Mouse (Mus musculus) MEL (cell line): ENCODE measurements around the gene Eif2b5.

ENCODE experiments used
- CTCF ChIP-seq, 3 experiments: IDR thresholded peaks in 2 of 3; conservative IDR thresholded peaks in 1 of 3; 2 replicates each; pipeline ENCODE4 v1.5.1; 2011 to 2012; ENCODE audit warnings: low read length in 3 of 3, low read depth in 2 of 3, mild to moderate bottlenecking in 2 of 3, improper control_type of control experiment in 1 of 3, inconsistent platforms in 1 of 3, mixed read lengths in 1 of 3, moderate library complexity in 1 of 3; ENCODE audit not compliant: control insufficient read depth in 1 of 3, insufficient read depth in 1 of 3, poor library complexity in 1 of 3, severe bottlenecking in 1 of 3
- POLR2AphosphoS2 ChIP-seq: IDR thresholded peaks from 2 replicates; pipeline ENCODE4 v1.6.1; 2011; ENCODE audit warnings: low read length, improper control_type of control experiment
- POLR2AphosphoS5 ChIP-seq: IDR thresholded peaks from 2 replicates; pipeline ENCODE4 v1.6.1; 2012; ENCODE audit warnings: low read depth, borderline replicate concordance, mild to moderate bottlenecking, inconsistent platforms, low read length, moderate library complexity, mixed read lengths
- SIN3A ChIP-seq: IDR thresholded peaks from 2 replicates; pipeline ENCODE4 v1.6.1; 2012; ENCODE audit warnings: low read length, improper control_type of control experiment, inconsistent platforms
- ZC3H11A ChIP-seq: IDR thresholded peaks from 2 replicates; pipeline ENCODE4 v1.6.1; 2012; ENCODE audit warnings: low read depth, mild to moderate bottlenecking, inconsistent platforms, low read length, improper control_type of control experiment
- ZMIZ1 ChIP-seq: IDR thresholded peaks from 2 replicates; pipeline ENCODE4 v1.6.1; 2012; ENCODE audit warnings: low read depth, mild to moderate bottlenecking, inconsistent platforms, low read length, improper control_type of control experiment, moderate library complexity

DNA sequence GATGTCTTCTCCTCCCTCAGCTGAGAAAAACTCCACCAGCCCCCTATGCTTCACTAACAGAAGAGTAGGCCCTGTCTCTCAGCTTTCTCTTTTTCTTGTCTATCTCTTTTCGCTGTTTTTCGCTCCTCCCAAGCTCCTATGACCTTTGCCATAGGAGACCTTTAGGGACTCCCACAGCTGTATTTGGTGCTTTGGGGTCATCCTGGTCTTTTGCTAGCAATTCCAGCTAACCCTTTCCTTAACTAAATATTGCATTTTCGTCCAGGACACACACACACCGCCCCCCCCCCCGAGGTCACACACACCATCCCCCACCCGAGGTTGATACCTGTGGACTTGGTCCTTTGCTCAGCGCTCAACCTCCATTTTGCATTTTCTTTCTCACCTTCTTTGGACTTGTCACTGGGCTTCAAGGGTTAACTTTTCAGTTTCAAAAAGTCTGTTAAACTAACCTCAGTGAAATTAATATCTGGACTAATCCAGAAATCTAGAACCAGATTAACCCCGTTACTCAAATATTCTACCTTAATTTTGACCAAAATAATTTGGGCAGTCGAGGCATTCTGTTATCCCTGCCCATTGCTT is 37.6 kb downstream of the Eif2b5 start:
- TF ChIP-seq CTCF (IDR thresholded peaks at IDR 0.05 in 2 of 3, conservative IDR thresholded peaks at IDR 0.05 in 1 of 3; ENCODE audit: control insufficient read depth in 1 of 3, insufficient read depth in 1 of 3, low read depth in 2 of 3, low read length in 3 of 3, poor library complexity in 1 of 3, severe bottlenecking in 1 of 3) (no peak), POLR2AphosphoS2 (no peak), POLR2AphosphoS5 (no peak), SIN3A (no peak), ZMIZ1 (no peak), ZC3H11A (no peak)
